Mouse (Mus musculus): ENCODE measurements around the gene Plekhh2. TPM values are rescaled to one million over a fixed set of nuclear protein-coding genes. Genes with fewer than 3 reads are reported as not detected.

The Plekhh2 gene
- polyA plus RNA-seq, 1 experiment from 2014 or later, result 1.6 TPM

- no peaks in the 10 kb centered on the region for H3K9me3 ChIP-seq (replicated peaks; ENCODE audit: control insufficient read depth, low read length)
- no peaks in the 10 kb centered on the region for H3K27me3 ChIP-seq (ENCODE audit: control insufficient read depth, insufficient read depth, low read length)
- no peak for ATAC-seq (replicated peaks; ENCODE audit: extremely low read depth, insufficient read depth, low FRiP score)
- no peaks in the 10 kb centered on the region for H3K36me3 ChIP-seq (ENCODE audit: control insufficient read depth, insufficient read depth)
- no peak overlapping the region for H3K9ac ChIP-seq (ENCODE audit: low read length)
- no peak overlapping the region for H3K27ac ChIP-seq (ENCODE audit: low read length)
- H3K4me3 ChIP-seq (ENCODE audit: low read length), result no peak overlapping the region
- no peaks in the 10 kb centered on the region; the same call in 1 of the 2 replicates for H3K4me1 ChIP-seq (ENCODE audit: control insufficient read depth, insufficient read depth, low read length)
- 39% methylated on average over 5 of the region's 5 CpGs for WGBS
- H3K4me2 ChIP-seq (ENCODE audit: low read depth, low read length), result no peak overlapping the region
These were observed 146.5 kb downstream of the Plekhh2 start for GRCm38 (mm10) chr17:84658195-84658594.

DNA sequence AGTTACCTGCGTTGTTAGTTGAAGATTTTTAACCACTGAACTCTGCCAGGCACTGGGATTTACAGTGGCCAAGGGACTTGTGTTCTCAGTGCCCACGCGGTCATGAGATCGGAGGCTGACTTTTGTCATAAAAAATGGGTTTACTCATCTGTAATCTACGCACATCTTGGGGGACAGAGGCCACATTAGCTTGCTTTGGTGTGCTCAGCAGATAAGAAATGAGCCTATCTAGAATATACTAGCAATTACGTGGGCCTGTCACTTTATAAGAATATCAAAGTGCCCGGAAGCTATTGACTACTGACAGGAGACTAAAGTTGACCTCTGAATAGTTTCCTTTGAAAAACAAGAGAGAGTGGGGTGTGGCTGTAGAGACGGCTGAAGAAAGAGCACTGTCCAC, 147.3 kb downstream of the Plekhh2 start:
- Histone ChIP-seq H3K4me3 (ENCODE audit: low read length) (no peak overlapping the region), H3K4me1 (ENCODE audit: control insufficient read depth, insufficient read depth, low read length) (no peaks in the 10 kb centered on the region; the same call in 1 of the 2 replicates), H3K4me2 (ENCODE audit: low read depth, low read length) (no peak overlapping the region), H3K9ac (ENCODE audit: low read length) (no peak overlapping the region), H3K9me3 (replicated peaks; ENCODE audit: control insufficient read depth, low read length) (no peaks in the 10 kb centered on the region), H3K36me3 (ENCODE audit: control insufficient read depth, insufficient read depth) (no peaks in the 10 kb centered on the region), H3K27ac (ENCODE audit: low read length) (no peak overlapping the region), H3K27me3 (ENCODE audit: control insufficient read depth, insufficient read depth, low read length) (no peaks in the 10 kb centered on the region)
- no peak for ATAC-seq (replicated peaks; ENCODE audit: extremely low read depth, insufficient read depth, low FRiP score)
- WGBS, result 79% methylated on average over 8 of the region's 8 CpGs

- no peaks in the 10 kb centered on the region for H3K27me3 ChIP-seq (ENCODE audit: control insufficient read depth, insufficient read depth, low read length)
- 30% methylated on average over 10 of the region's 10 CpGs for WGBS
- no peaks in the 10 kb centered on the region for H3K9me3 ChIP-seq (replicated peaks; ENCODE audit: control insufficient read depth, low read length)
- no peak for ATAC-seq (replicated peaks; ENCODE audit: extremely low read depth, insufficient read depth, low FRiP score)
- H3K4me2 ChIP-seq (ENCODE audit: low read depth, low read length), result no peak overlapping the region
- no peak overlapping the region for H3K9ac ChIP-seq (ENCODE audit: low read length)
- no peak overlapping the region for H3K4me3 ChIP-seq (ENCODE audit: low read length)
- no peaks in the 10 kb centered on the region for H3K36me3 ChIP-seq (ENCODE audit: control insufficient read depth, insufficient read depth)
- no peak overlapping the region for H3K27ac ChIP-seq (ENCODE audit: low read length)
- peaks cover 3% of the 10 kb centered on the region; the same call in 1 of the 2 replicates for H3K4me1 ChIP-seq (ENCODE audit: control insufficient read depth, insufficient read depth, low read length)
These were observed 153.4 kb downstream of the Plekhh2 start for GRCm38 (mm10) chr17:84665053-84665452.

- Histone ChIP-seq H3K9ac (ENCODE audit: low read length) (no peak overlapping the region), H3K4me2 (ENCODE audit: low read depth, low read length) (no peak overlapping the region), H3K4me1 (ENCODE audit: control insufficient read depth, insufficient read depth, low read length) (peaks cover 3% of the 10 kb centered on the region; the same call in 1 of the 2 replicates), H3K27ac (ENCODE audit: low read length) (no peak overlapping the region), H3K27me3 (ENCODE audit: control insufficient read depth, insufficient read depth, low read length) (no peaks in the 10 kb centered on the region), H3K9me3 (replicated peaks; ENCODE audit: control insufficient read depth, low read length) (no peaks in the 10 kb centered on the region), H3K4me3 (ENCODE audit: low read length) (no peak overlapping the region), H3K36me3 (ENCODE audit: control insufficient read depth, insufficient read depth) (no peaks in the 10 kb centered on the region)
- WGBS, result 40% methylated on average over 9 of the region's 9 CpGs
- no peak for ATAC-seq (replicated peaks; ENCODE audit: extremely low read depth, insufficient read depth, low FRiP score)
These were observed 154.0 kb downstream of the Plekhh2 start for GRCm38 (mm10) chr17:84665691-84666090.

DNA sequence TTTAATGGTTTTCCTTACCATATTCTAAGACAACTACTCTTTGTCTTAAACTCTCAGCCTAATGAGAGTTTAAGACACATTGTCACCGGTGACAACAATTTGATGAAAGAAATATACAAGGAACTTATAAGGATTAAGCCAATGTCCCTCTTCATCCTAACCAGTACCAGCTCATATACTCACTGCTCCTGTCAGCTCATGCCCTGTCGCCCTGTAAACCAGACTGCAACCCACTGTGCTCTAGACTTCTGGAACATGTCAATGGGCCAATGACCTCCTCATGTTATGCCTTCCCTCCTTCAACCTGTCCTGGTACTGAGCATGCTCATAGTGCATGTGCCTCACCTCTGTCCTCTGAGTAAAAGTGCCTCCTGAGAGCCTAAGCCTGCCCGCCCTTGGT, 156.2 kb downstream of the Plekhh2 start:
- Histone ChIP-seq H3K9ac (ENCODE audit: low read length) (no peak overlapping the region), H3K4me3 (ENCODE audit: low read length) (no peak overlapping the region), H3K9me3 (replicated peaks; ENCODE audit: control insufficient read depth, low read length) (no peaks in the 10 kb centered on the region), H3K4me2 (ENCODE audit: low read depth, low read length) (no peak overlapping the region), H3K27ac (ENCODE audit: low read length) (no peak overlapping the region), H3K36me3 (ENCODE audit: control insufficient read depth, insufficient read depth) (no peaks in the 10 kb centered on the region), H3K4me1 (ENCODE audit: control insufficient read depth, insufficient read depth, low read length) (peaks cover 3% of the 10 kb centered on the region; the same call in 1 of the 2 replicates), H3K27me3 (ENCODE audit: control insufficient read depth, insufficient read depth, low read length) (no peaks in the 10 kb centered on the region)
- WGBS, result 87% methylated on average over 3 of the region's 3 CpGs
- ATAC-seq (replicated peaks; ENCODE audit: extremely low read depth, insufficient read depth, low FRiP score), result no peak

Other genes with a start within 250 kb of the Plekhh2 start
- gene Thada, start 45.7 kb upstream of the Plekhh2 start, polyA plus RNA-seq (2015; fragmentation: Nextera tagmentation; extraction: Ambion mirVana), result 4.8 and 5.3 TPM in 2 replicates
- 11.7 and 13.0 TPM in 2 replicates for gene Dync2li1, start 114.6 kb downstream of the Plekhh2 start, polyA plus RNA-seq (2015; fragmentation: Nextera tagmentation; extraction: Ambion mirVana)
- gene Abcg8, start 164.4 kb downstream of the Plekhh2 start, polyA plus RNA-seq (2015; fragmentation: Nextera tagmentation; extraction: Ambion mirVana), result 0.17 TPM in 1 of 2 replicates, not detected in the other
- gene Abcg5, start 171.1 kb downstream of the Plekhh2 start, polyA plus RNA-seq (2015; fragmentation: Nextera tagmentation; extraction: Ambion mirVana), result 0.18 and 0.20 TPM in 2 replicates